ENCODE assay signal across 8 mouse cellular contexts in the genomic region with DNA sequence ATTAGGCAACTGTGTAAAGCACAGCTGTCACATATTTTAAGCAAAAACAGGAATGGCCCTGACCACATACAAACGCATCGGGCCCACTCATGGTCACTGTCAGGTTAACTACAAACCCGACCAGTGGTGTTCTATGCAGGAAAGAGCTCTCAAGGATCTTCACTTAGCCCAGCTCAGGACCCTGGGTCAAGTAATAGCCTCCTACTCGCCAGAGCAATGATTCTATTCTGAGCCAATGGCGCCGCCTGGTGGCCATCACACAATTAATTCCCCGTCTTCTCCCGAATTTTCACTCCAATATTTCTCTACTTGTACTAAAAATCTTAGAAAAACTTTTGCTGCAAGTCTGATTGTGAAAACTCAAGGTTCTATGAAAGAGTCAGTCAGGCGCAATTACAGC. TPM values are rescaled to one million over a fixed set of nuclear protein-coding genes. Genes with fewer than 3 reads are reported as not detected.
DNase-seq lines count a peak whose midpoint lies in the region; ATAC-seq and TF ChIP-seq lines count a peak whose summit lies in the region.

No protein-coding gene starts in this region.

- intact Hi-C loops in left cerebral cortex, adult 2 months (cut with DNase I): loop anchor here (5.0 kb wide), 2 partner anchors 270 to 310 kb away; no protein-coding TSS in a partner anchor
- intact Hi-C loops in gastrocnemius, postnatal 14 days (cut with DNase I; ENCODE audit: low total_unique reads): loop anchor here (10.0 kb wide), 1 partner anchor 273 kb away; no protein-coding TSS in a partner anchor
- intact Hi-C loops in left cerebral cortex, postnatal 4 days (cut with DNase I): no loop called here

- ATAC-seq in frontal cortex, adult (ENCODE audit: low TSS enrichment): no peak

- no peak overlapping the region for H3K4me3 ChIP-seq in left cerebral cortex, adult 2 months

- no peak overlapping the region for H3K27ac ChIP-seq in left cerebral cortex, adult 2 months

- DNase-seq in left cerebral cortex, adult 2 months (ENCODE audit: extremely low spot score in 1 of 2, low spot score in 2 of 2): peak; percentile 57 to 60
- no peak for DNase-seq in left cerebral cortex, adult 11 months (ENCODE audit: low spot score)
- peak; percentile 40 for DNase-seq in Muller cell, postnatal 12 days (ENCODE audit: inconsistent ontology term)
- peak; percentile 58 for DNase-seq in cerebellum, adult 11-12 months
- DNase-seq in gastrocnemius, postnatal 14 days: peak; percentile 58
- peak; percentile 77 for DNase-seq in left cerebral cortex, postnatal 4 days
- peak; percentile 48 for DNase-seq in ovary, adult 18-20 months (ENCODE audit: low spot score)

- TF ChIP-seq CTCF in left cerebral cortex, adult 2 months (IDR thresholded peaks at IDR 0.05): peak; percentile 73

RNA-seq across cellular contexts. Expression of gene Scg5, which starts 21.3 kb away (rescaled TPM):
- 100 to 1,000 TPM; 497 to 540 TPM for total RNA-seq in left cerebral cortex, adult 2 months (2021)
- under 1 TPM; 0.24 to 0.25 TPM for total RNA-seq in gastrocnemius, postnatal 14 days (2021)
- 100 to 1,000 TPM; 205 to 208 TPM for total RNA-seq in left cerebral cortex, postnatal 4 days (2021)

RNA-seq across cellular contexts. Expression of gene Arhgap11a, which starts 40.8 kb away (rescaled TPM):
- total RNA-seq in left cerebral cortex, adult 2 months (2021): 1 to 10 TPM; 2.0 to 2.2 TPM
- 1 to 10 TPM; 3.7 to 4.2 TPM for total RNA-seq in gastrocnemius, postnatal 14 days (2021)
- 1 to 10 TPM; 6.9 to 7.8 TPM for total RNA-seq in left cerebral cortex, postnatal 4 days (2021)

RNA-seq across cellular contexts. Expression of gene Grem1, which starts 49.2 kb away (rescaled TPM):
- total RNA-seq in left cerebral cortex, adult 2 months (2021): 1 to 10 TPM; 1.5 TPM
- total RNA-seq in gastrocnemius, postnatal 14 days (2021): under 1 TPM in 1 of 2 experiments, not detected in 1; 0.09 TPM
- total RNA-seq in left cerebral cortex, postnatal 4 days (2021): 1 to 10 TPM; 1.7 to 2.8 TPM

Comparison
In these comparisons a context has a peak if more than half of its experiments do, and no peak if none do; other contexts are left out.
1. RNA of gene Scg5, which starts 21.3 kb away (total RNA-seq): 497 to 540 TPM in left cerebral cortex, adult 2 months and 205 to 208 TPM in left cerebral cortex, postnatal 4 days; 0.24 to 0.25 TPM in gastrocnemius, postnatal 14 days; every median in the first group is over 100 times any median in the second.